Mouse (Mus musculus): ENCODE measurements at regions not wholly inside any gene's neighbourhood (a gene's known extent, or its start where the extent isn't known, plus 50 kb on each side); places are given as distances from the start of the nearest gene placed in this dataset.

- ATAC-seq (replicated peaks; ENCODE audit: insufficient number of reproducible peaks, low FRiP score, low TSS enrichment) = no peak
- H3K4me3 ChIP-seq (ENCODE audit: low read depth, low read length) = no peak overlapping the region
- H3K27ac ChIP-seq (ENCODE audit: low read depth, low read length) = no peak overlapping the region
- no peaks in the 10 kb centered on the region for H3K36me3 ChIP-seq (ENCODE audit: control insufficient read depth, insufficient read depth, low read length)
- H3K4me2 ChIP-seq = no peak overlapping the region
- 0 out of 2 replicates have a peak, but pooled peaks cover 2% of the 10 kb centered on the region for H3K4me1 ChIP-seq (ENCODE audit: control insufficient read depth, insufficient read depth, low read length)
- H3K9ac ChIP-seq (ENCODE audit: low read depth, low read length) = no peak overlapping the region
- H3K9me3 ChIP-seq (replicated peaks; ENCODE audit: control insufficient read depth, low read length) = peaks cover 9% of the 10 kb centered on the region
- 85% methylated on average over 8 of the region's 8 CpGs for WGBS (ENCODE audit: insufficient replicate concordance)
- no peaks in the 10 kb centered on the region for H3K27me3 ChIP-seq (ENCODE audit: control insufficient read depth, insufficient read depth, low read length)
Observed at GRCm38 (mm10) chr5:141054991-141055390, 54.6 kb upstream of the Card11 start.

GRCm38 (mm10) chr5:141055596-141056343, 55.4 kb upstream of the Card11 start:
- Histone ChIP-seq H3K4me1 (ENCODE audit: control insufficient read depth, insufficient read depth, low read length) (0 out of 2 replicates have a peak, but pooled peaks cover 2% of the 10 kb centered on the region), H3K4me2 (no peak overlapping the region), H3K4me3 (ENCODE audit: low read depth, low read length) (no peak overlapping the region), H3K9me3 (replicated peaks; ENCODE audit: control insufficient read depth, low read length) (peaks cover 9% of the 10 kb centered on the region), H3K36me3 (ENCODE audit: control insufficient read depth, insufficient read depth, low read length) (no peaks in the 10 kb centered on the region), H3K27ac (ENCODE audit: low read depth, low read length) (no peak overlapping the region), H3K27me3 (ENCODE audit: control insufficient read depth, insufficient read depth, low read length) (no peaks in the 10 kb centered on the region), H3K9ac (ENCODE audit: low read depth, low read length) (no peak overlapping the region)
- ATAC-seq (replicated peaks; ENCODE audit: insufficient number of reproducible peaks, low FRiP score, low TSS enrichment) = no peak
- 68% methylated on average over 10 of the region's 10 CpGs for WGBS (ENCODE audit: insufficient replicate concordance)

GRCm38 (mm10) chr5:141058141-141058540, 57.8 kb upstream of the Card11 start:
- Histone ChIP-seq H3K4me3 (ENCODE audit: low read depth, low read length) (no peak overlapping the region), H3K27me3 (ENCODE audit: control insufficient read depth, insufficient read depth, low read length) (no peaks in the 10 kb centered on the region), H3K4me2 (no peak overlapping the region), H3K4me1 (ENCODE audit: control insufficient read depth, insufficient read depth, low read length) (0 out of 2 replicates have a peak, but pooled peaks cover 2% of the 10 kb centered on the region), H3K27ac (ENCODE audit: low read depth, low read length) (no peak overlapping the region), H3K9me3 (replicated peaks; ENCODE audit: control insufficient read depth, low read length) (no peaks in the 10 kb centered on the region), H3K36me3 (ENCODE audit: control insufficient read depth, insufficient read depth, low read length) (no peaks in the 10 kb centered on the region), H3K9ac (ENCODE audit: low read depth, low read length) (no peak overlapping the region)
- WGBS (ENCODE audit: insufficient replicate concordance) = 71% methylated on average over 7 of the region's 7 CpGs
- ATAC-seq (replicated peaks; ENCODE audit: insufficient number of reproducible peaks, low FRiP score, low TSS enrichment) = no peak

GRCm38 (mm10) chr5:141058863-141059262, 58.5 kb upstream of the Card11 start:
- H3K27ac ChIP-seq (ENCODE audit: low read depth, low read length) = no peak overlapping the region
- no peaks in the 10 kb centered on the region for H3K9me3 ChIP-seq (replicated peaks; ENCODE audit: control insufficient read depth, low read length)
- no peak for ATAC-seq (replicated peaks; ENCODE audit: insufficient number of reproducible peaks, low FRiP score, low TSS enrichment)
- no peaks in the 10 kb centered on the region for H3K36me3 ChIP-seq (ENCODE audit: control insufficient read depth, insufficient read depth, low read length)
- 0 out of 2 replicates have a peak, but pooled peaks cover 1% of the 10 kb centered on the region for H3K4me1 ChIP-seq (ENCODE audit: control insufficient read depth, insufficient read depth, low read length)
- WGBS (ENCODE audit: insufficient replicate concordance) = 43% methylated on average over 1 of the region's 1 CpGs
- no peak overlapping the region for H3K4me2 ChIP-seq
- no peak overlapping the region for H3K4me3 ChIP-seq (ENCODE audit: low read depth, low read length)
- no peaks in the 10 kb centered on the region for H3K27me3 ChIP-seq (ENCODE audit: control insufficient read depth, insufficient read depth, low read length)
- H3K9ac ChIP-seq (ENCODE audit: low read depth, low read length) = no peak overlapping the region

- H3K4me2 ChIP-seq = no peak overlapping the region
- no peaks in the 10 kb centered on the region for H3K9me3 ChIP-seq (replicated peaks; ENCODE audit: control insufficient read depth, low read length)
- H3K4me3 ChIP-seq (ENCODE audit: low read depth, low read length) = no peak overlapping the region
- 64% methylated on average over 4 of the region's 4 CpGs for WGBS (ENCODE audit: insufficient replicate concordance)
- no peak for ATAC-seq (replicated peaks; ENCODE audit: insufficient number of reproducible peaks, low FRiP score, low TSS enrichment)
- no peaks in the 10 kb centered on the region for H3K27me3 ChIP-seq (ENCODE audit: control insufficient read depth, insufficient read depth, low read length)
- H3K4me1 ChIP-seq (ENCODE audit: control insufficient read depth, insufficient read depth, low read length) = no peaks in the 10 kb centered on the region
- no peak overlapping the region for H3K27ac ChIP-seq (ENCODE audit: low read depth, low read length)
- H3K36me3 ChIP-seq (ENCODE audit: control insufficient read depth, insufficient read depth, low read length) = no peaks in the 10 kb centered on the region
- H3K9ac ChIP-seq (ENCODE audit: low read depth, low read length) = no peak overlapping the region
Observed at GRCm38 (mm10) chr5:141062144-141062543, 61.8 kb upstream of the Card11 start.

GRCm38 (mm10) chr5:141067561-141067960, 67.2 kb upstream of the Card11 start:
- Histone ChIP-seq H3K9ac (ENCODE audit: low read depth, low read length) (no peak overlapping the region), H3K9me3 (replicated peaks; ENCODE audit: control insufficient read depth, low read length) (no peaks in the 10 kb centered on the region), H3K4me3 (ENCODE audit: low read depth, low read length) (no peak overlapping the region), H3K36me3 (ENCODE audit: control insufficient read depth, insufficient read depth, low read length) (no peaks in the 10 kb centered on the region), H3K27me3 (ENCODE audit: control insufficient read depth, insufficient read depth, low read length) (no peaks in the 10 kb centered on the region), H3K4me2 (no peak overlapping the region), H3K4me1 (ENCODE audit: control insufficient read depth, insufficient read depth, low read length) (no peaks in the 10 kb centered on the region), H3K27ac (ENCODE audit: low read depth, low read length) (no peak overlapping the region)
- 74% methylated on average over 7 of the region's 7 CpGs for WGBS (ENCODE audit: insufficient replicate concordance)
- no peak for ATAC-seq (replicated peaks; ENCODE audit: insufficient number of reproducible peaks, low FRiP score, low TSS enrichment)

- Histone ChIP-seq H3K4me1 (ENCODE audit: control insufficient read depth, insufficient read depth, low read length) (no peaks in the 10 kb centered on the region; the same call in 1 of the 2 replicates), H3K4me3 (ENCODE audit: low read depth, low read length) (no peak overlapping the region), H3K9me3 (replicated peaks; ENCODE audit: control insufficient read depth, low read length) (no peaks in the 10 kb centered on the region), H3K27me3 (ENCODE audit: control insufficient read depth, insufficient read depth, low read length) (no peaks in the 10 kb centered on the region), H3K36me3 (ENCODE audit: control insufficient read depth, insufficient read depth, low read length) (no peaks in the 10 kb centered on the region), H3K9ac (ENCODE audit: low read depth, low read length) (no peak overlapping the region), H3K27ac (ENCODE audit: low read depth, low read length) (no peak overlapping the region), H3K4me2 (no peak overlapping the region)
- ATAC-seq (replicated peaks; ENCODE audit: insufficient number of reproducible peaks, low FRiP score, low TSS enrichment) = no peak
- 84% methylated on average over 3 of the region's 3 CpGs for WGBS (ENCODE audit: insufficient replicate concordance)
Observed at GRCm38 (mm10) chr5:141074457-141074856, 74.1 kb upstream of the Card11 start.

GRCm38 (mm10) chr5:141076158-141076557, 75.8 kb upstream of the Card11 start:
- whole genome bisulfite sequencing (ENCODE audit: insufficient replicate concordance) = 61% methylated on average over 7 of the region's 7 CpGs
- Histone ChIP-seq H3K4me3 (ENCODE audit: low read depth, low read length) (no peak overlapping the region), H3K4me2 (no peak overlapping the region), H3K27ac (ENCODE audit: low read depth, low read length) (no peak overlapping the region), H3K9me3 (replicated peaks; ENCODE audit: control insufficient read depth, low read length) (no peaks in the 10 kb centered on the region), H3K36me3 (ENCODE audit: control insufficient read depth, insufficient read depth, low read length) (no peaks in the 10 kb centered on the region), H3K27me3 (ENCODE audit: control insufficient read depth, insufficient read depth, low read length) (no peaks in the 10 kb centered on the region), H3K4me1 (ENCODE audit: control insufficient read depth, insufficient read depth, low read length) (no peaks in the 10 kb centered on the region; the same call in 1 of the 2 replicates), H3K9ac (ENCODE audit: low read depth, low read length) (no peak overlapping the region)
- no peak for ATAC-seq (replicated peaks; ENCODE audit: insufficient number of reproducible peaks, low FRiP score, low TSS enrichment)

- Histone ChIP-seq H3K4me2 (no peak overlapping the region), H3K4me3 (ENCODE audit: low read depth, low read length) (no peak overlapping the region), H3K9ac (ENCODE audit: low read depth, low read length) (no peak overlapping the region), H3K4me1 (ENCODE audit: control insufficient read depth, insufficient read depth, low read length) (no peaks in the 10 kb centered on the region; the same call in 1 of the 2 replicates), H3K27me3 (ENCODE audit: control insufficient read depth, insufficient read depth, low read length) (no peaks in the 10 kb centered on the region), H3K9me3 (replicated peaks; ENCODE audit: control insufficient read depth, low read length) (no peaks in the 10 kb centered on the region), H3K27ac (ENCODE audit: low read depth, low read length) (no peak overlapping the region), H3K36me3 (ENCODE audit: control insufficient read depth, insufficient read depth, low read length) (no peaks in the 10 kb centered on the region)
- no peak for ATAC-seq (replicated peaks; ENCODE audit: insufficient number of reproducible peaks, low FRiP score, low TSS enrichment)
- 100% methylated on average over 2 of the region's 2 CpGs for WGBS (ENCODE audit: insufficient replicate concordance)
Observed at GRCm38 (mm10) chr5:141076942-141077341, 76.6 kb upstream of the Card11 start.

All from heart, embryonic 11.5 days (tissue).